Mouse (Mus musculus) hindbrain, embryonic 10.5 days (tissue): ENCODE measurements around the gene 1700011L22Rik. TPM values are rescaled to one million over a fixed set of nuclear protein-coding genes. Genes with fewer than 3 reads are reported as not detected.

ENCODE experiments used
- DNase-seq: peaks from one replicate; pipeline ENCODE4 v3.0.0-alpha.2; 2017; ENCODE audit warnings: low spot score
- H3K27ac ChIP-seq: fragments of 300-500 bp; sonication (generic); 2 replicates; pipeline ENCODE4 v1.5.1; 2016; ENCODE audit warnings: mild to moderate bottlenecking, moderate library complexity
- H3K27me3 ChIP-seq: fragments of 300-500 bp; sonication (generic); 2 replicates; pipeline ENCODE4 v1.6.1; 2016; ENCODE audit warnings: mild to moderate bottlenecking; ENCODE audit not compliant: poor library complexity, insufficient read depth, severe bottlenecking
- H3K36me3 ChIP-seq: fragments of 300-500 bp; sonication (generic); 2 replicates; pipeline ENCODE4 v1.6.1; 2016; ENCODE audit warnings: mild to moderate bottlenecking, moderate library complexity
- H3K4me1 ChIP-seq: fragments of 300-500 bp; sonication (generic); replicated peaks from 2 replicates; pipeline ENCODE4 v1.6.1; 2016; ENCODE audit warnings: mild to moderate bottlenecking
- H3K4me3 ChIP-seq: fragments of 300-500 bp; sonication (generic); 2 replicates; pipeline ENCODE4 v1.5.1; 2016; ENCODE audit warnings: mild to moderate bottlenecking, moderate library complexity
- H3K9me3 ChIP-seq: fragments of 300-500 bp; sonication (generic); 2 replicates; pipeline ENCODE4 v1.6.1; 2016; ENCODE audit warnings: mild to moderate bottlenecking, moderate library complexity
- WGBS: fragments of 180-500 bp; shearing (Covaris S2); methylation state at CpG from one replicate; pipeline ENCODE4 v1.1.7; 2016; 5-methylcytosine and 5-hydroxymethylcytosine counted together
- polyA plus RNA-seq: library from polyadenylated mRNA; unstranded; fragments of >200 nt; fragmentation: Nextera tagmentation; extraction: Ambion mirVana; gene quantifications from 2 replicates; pipeline ENCODE4 v1.2.1, GENCODE M21; 2016

1700011L22Rik gene
- polyA plus RNA-seq, 1 experiment from 2014 or later, result not detected

DNA sequence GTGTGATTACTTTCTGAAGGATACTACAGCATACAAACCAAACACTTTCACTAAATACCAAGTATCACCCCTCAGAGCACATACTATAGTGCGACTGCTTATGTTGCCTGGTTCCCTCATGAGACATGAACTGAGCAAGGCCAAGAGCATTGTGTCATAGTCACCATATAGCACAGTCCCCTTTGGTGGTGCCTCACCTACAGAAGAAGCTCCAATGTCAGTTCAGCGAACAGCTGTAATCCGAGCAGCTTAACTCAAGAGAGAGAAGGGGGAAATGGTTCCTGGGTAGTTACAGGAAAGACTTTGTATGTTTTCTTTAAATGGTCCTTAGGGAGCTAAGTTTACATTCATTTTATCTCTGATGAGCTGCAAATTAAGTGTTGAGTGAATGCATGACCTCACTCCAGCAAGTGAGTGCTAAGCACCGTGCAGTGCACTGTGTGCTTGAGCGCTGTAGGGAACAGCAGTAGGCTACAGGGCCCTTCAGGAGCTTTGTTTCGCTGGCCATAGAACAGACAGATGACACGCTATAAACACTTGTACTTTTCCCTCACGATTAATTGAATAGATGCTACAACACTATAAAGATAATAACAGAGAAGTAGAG lies 29.0 kb upstream of the 1700011L22Rik start:
- Histone ChIP-seq H3K27me3 (no peaks in the 10 kb centered on the region), H3K36me3 (peaks cover 41% of the 10 kb centered on the region), H3K4me3 (no peak overlapping the region), H3K9me3 (no peaks in the 10 kb centered on the region), H3K27ac (no peak overlapping the region), H3K4me1 (no peaks in the 10 kb centered on the region)
- WGBS, result 80% methylated on average over 8 of the region's 8 CpGs
- DNase-seq, result no peak

DNA sequence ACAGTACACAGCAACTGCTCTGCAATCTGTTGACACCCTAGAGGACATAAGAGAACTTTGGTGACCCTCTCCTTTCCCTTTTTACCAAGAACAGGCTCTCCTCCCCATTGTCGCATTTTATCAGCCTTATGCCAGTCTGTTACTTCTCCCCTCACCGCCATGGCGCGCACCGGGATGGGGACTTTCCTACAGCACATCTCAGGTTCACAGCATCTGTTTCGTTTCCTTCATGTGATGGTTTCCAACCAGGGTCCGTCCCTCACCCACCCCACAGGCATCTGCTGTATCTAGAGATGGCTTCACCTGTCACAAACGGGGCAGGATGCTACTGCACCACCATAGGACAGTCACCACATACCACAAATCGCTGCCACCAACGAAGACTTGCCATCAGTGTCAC lies 26.6 kb upstream of the 1700011L22Rik start:
- H3K4me3 ChIP-seq, result no peak overlapping the region
- H3K4me1 ChIP-seq, result no peaks in the 10 kb centered on the region
- peaks cover 49% of the 10 kb centered on the region for H3K36me3 ChIP-seq
- H3K27me3 ChIP-seq, result no peaks in the 10 kb centered on the region
- no peak for DNase-seq
- 93% methylated on average over 10 of the region's 10 CpGs for WGBS
- H3K9me3 ChIP-seq, result no peaks in the 10 kb centered on the region
- no peak overlapping the region for H3K27ac ChIP-seq

DNA sequence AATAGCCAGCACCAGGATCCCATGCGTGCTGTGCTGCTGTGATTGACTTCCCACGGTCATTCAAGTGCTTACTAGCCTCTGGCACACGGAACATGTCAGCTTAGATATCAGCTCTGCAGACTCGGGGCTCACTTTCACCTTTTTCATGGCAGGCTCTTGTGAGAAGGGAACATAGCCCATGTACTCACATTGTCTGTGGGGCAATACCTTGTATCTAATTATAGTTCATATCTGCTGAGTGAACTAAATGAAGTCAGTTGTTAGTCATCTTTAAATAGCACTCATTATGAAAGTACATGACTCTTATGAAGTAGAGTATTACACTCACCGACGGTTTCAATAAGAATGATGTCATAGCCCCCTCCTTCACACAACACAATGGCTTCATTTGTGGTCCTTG lies 25.4 kb upstream of the 1700011L22Rik start:
- H3K4me3 ChIP-seq, result no peak overlapping the region
- 91% methylated on average over 6 of the region's 6 CpGs for WGBS
- peaks cover 51% of the 10 kb centered on the region for H3K36me3 ChIP-seq
- no peaks in the 10 kb centered on the region for H3K9me3 ChIP-seq
- no peaks in the 10 kb centered on the region for H3K27me3 ChIP-seq
- DNase-seq, result no peak
- H3K27ac ChIP-seq, result no peak overlapping the region
- no peaks in the 10 kb centered on the region for H3K4me1 ChIP-seq

GRCm38 (mm10) chr8:79272676-79273075 lies 24.3 kb upstream of the 1700011L22Rik start:
- no peak for DNase-seq
- Histone ChIP-seq H3K4me3 (no peak overlapping the region), H3K36me3 (peaks cover 57% of the 10 kb centered on the region), H3K9me3 (no peaks in the 10 kb centered on the region), H3K27ac (no peak overlapping the region), H3K27me3 (no peaks in the 10 kb centered on the region), H3K4me1 (no peaks in the 10 kb centered on the region)
- 80% methylated on average over 4 of the region's 4 CpGs for WGBS

DNA sequence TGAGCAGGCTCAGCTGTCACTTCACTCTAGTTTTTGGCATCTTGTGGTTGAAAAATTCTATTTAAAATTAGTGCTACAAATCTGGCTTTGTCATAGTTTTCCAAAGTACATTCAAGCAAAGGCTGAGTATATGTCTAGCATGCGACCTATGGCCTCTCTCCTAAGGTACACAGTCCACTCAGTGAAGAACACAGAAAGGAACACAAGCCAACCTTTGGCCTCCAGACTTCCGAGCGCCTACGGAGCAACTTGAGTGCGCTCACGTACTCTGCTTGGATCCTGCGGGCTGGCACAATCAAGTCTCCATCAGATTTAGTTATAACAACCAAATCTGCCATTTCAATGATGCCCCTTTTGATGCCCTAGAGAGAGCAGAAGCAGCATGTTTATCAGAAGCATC lies 20.6 kb upstream of the 1700011L22Rik start:
- Histone ChIP-seq H3K27me3 (no peaks in the 10 kb centered on the region), H3K4me1 (no peaks in the 10 kb centered on the region), H3K9me3 (no peaks in the 10 kb centered on the region), H3K36me3 (peaks cover 59% of the 10 kb centered on the region), H3K4me3 (no peak overlapping the region), H3K27ac (no peak overlapping the region)
- DNase-seq, result no peak
- 94% methylated on average over 7 of the region's 7 CpGs for WGBS

DNA sequence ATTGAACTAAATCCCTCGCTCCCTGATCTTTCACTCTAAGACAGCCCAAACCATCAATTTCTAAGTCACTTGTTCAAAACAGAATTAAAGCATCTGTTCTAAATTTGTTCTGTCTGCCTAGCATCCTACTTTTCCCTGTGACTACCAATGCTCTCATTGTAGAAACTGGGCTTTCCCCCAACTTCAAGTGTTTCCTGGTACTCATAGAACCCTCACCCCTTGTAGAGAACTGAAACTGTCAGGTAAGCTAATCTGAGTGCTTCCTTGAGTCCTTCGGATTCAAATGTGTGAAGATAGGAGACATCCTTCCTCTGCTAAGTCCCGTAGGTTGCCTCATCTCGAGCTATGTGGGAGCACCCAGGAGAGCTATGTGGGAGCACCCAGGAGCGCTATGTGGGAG lies 13.6 kb upstream of the 1700011L22Rik start:
- Histone ChIP-seq H3K4me1 (no peaks in the 10 kb centered on the region), H3K36me3 (peaks cover 7% of the 10 kb centered on the region; the same call in 1 of the 2 replicates), H3K4me3 (no peak overlapping the region), H3K27me3 (no peaks in the 10 kb centered on the region), H3K9me3 (0 out of 2 replicates have a peak, but pooled peaks cover 5% of the 10 kb centered on the region), H3K27ac (no peak overlapping the region)
- DNase-seq, result no peak
- 91% methylated on average over 5 of the region's 5 CpGs for WGBS

DNA sequence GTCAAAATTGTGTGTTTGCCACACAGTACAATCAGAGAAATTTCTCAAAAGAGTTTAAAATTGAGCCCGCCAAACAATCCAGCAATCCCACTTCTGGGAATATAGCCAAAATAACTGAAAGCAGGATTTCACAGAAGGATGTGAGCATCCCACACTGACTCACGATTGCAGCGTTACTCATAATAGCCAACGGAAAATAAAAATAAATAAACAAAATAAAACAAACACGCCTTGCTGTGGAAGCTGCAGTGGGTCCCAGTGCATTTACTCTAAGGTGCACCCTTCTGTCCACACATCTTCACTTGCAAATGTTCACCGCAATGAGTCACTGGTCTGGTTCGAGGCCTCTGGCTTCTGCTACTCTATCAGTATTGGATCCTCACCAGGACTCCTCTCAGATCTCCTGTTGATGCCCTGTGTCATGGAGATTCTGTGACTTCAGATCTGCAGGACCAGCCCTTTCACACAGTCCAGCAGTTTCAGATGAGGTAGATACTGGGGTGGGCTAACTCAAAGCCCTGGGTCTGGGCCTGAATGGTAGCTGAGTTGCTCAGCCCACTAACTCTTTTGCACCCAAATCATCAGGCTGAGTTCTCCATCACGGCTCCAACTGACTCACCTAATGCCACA lies 7.8 kb upstream of the 1700011L22Rik start:
- Histone ChIP-seq H3K4me1 (no peaks in the 10 kb centered on the region), H3K9me3 (no peaks in the 10 kb centered on the region), H3K27me3 (no peaks in the 10 kb centered on the region), H3K4me3 (no peak overlapping the region), H3K27ac (no peak overlapping the region), H3K36me3 (no peaks in the 10 kb centered on the region)
- no peak for DNase-seq
- 89% methylated on average over 8 of the region's 8 CpGs for WGBS

- Histone ChIP-seq H3K36me3 (no peaks in the 10 kb centered on the region), H3K4me3 (no peak overlapping the region), H3K27ac (no peak overlapping the region), H3K9me3 (no peaks in the 10 kb centered on the region), H3K27me3 (no peaks in the 10 kb centered on the region), H3K4me1 (no peaks in the 10 kb centered on the region)
- WGBS, result 91% methylated on average over 6 of the region's 6 CpGs
- DNase-seq, result no peak
Observed at GRCm38 (mm10) chr8:79253742-79254141, 5.4 kb upstream of the 1700011L22Rik start.

- no peaks in the 10 kb centered on the region for H3K27me3 ChIP-seq
- no peak overlapping the region for H3K27ac ChIP-seq
- H3K9me3 ChIP-seq, result no peaks in the 10 kb centered on the region
- no peak for DNase-seq
- 95% methylated on average over 2 of the region's 2 CpGs for WGBS
- H3K4me3 ChIP-seq, result no peak overlapping the region
- H3K4me1 ChIP-seq, result no peaks in the 10 kb centered on the region
- no peaks in the 10 kb centered on the region for H3K36me3 ChIP-seq
Observed at GRCm38 (mm10) chr8:79243422-79243821, 4.9 kb downstream of the 1700011L22Rik start.

DNA sequence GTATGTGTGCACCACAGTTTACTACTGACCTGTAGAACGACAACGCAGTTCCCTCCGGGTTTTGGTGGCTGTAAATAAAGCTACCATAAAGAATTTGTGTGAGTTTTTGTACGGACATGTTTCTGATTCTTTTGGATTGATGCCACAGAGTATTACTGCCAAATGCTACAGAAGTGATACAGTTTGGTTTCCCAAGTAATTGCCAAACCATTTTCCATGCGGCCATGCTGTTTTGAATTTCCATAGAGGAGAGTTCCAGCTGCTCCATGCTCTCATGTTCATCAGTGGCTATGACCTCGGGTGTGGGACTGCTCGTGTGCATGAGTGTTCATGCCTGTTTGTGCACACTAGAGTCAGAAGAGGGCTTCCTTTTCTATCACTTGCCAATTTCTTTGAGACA lies 8.4 kb downstream of the 1700011L22Rik start:
- H3K4me1 ChIP-seq, result no peaks in the 10 kb centered on the region
- DNase-seq, result no peak
- H3K9me3 ChIP-seq, result no peaks in the 10 kb centered on the region
- no peak overlapping the region for H3K4me3 ChIP-seq
- no peaks in the 10 kb centered on the region for H3K36me3 ChIP-seq
- H3K27ac ChIP-seq, result no peak overlapping the region
- WGBS, result 89% methylated on average over 7 of the region's 7 CpGs
- no peaks in the 10 kb centered on the region for H3K27me3 ChIP-seq

- Histone ChIP-seq H3K9me3 (0 out of 2 replicates have a peak, but pooled peaks cover 3% of the 10 kb centered on the region), H3K4me3 (no peak overlapping the region), H3K27ac (no peak overlapping the region), H3K27me3 (no peaks in the 10 kb centered on the region), H3K36me3 (no peaks in the 10 kb centered on the region), H3K4me1 (no peaks in the 10 kb centered on the region)
- 92% methylated on average over 3 of the region's 3 CpGs for WGBS
- no peak for DNase-seq
Observed at GRCm38 (mm10) chr8:79239320-79239719, 9.1 kb downstream of the 1700011L22Rik start.

GRCm38 (mm10) chr8:79229266-79229888 lies 19.0 kb downstream of the 1700011L22Rik start:
- no peaks in the 10 kb centered on the region for H3K36me3 ChIP-seq
- no peaks in the 10 kb centered on the region for H3K27me3 ChIP-seq
- H3K27ac ChIP-seq, result no peak overlapping the region
- H3K9me3 ChIP-seq, result 0 out of 2 replicates have a peak, but pooled peaks cover 3% of the 10 kb centered on the region
- H3K4me1 ChIP-seq, result peaks cover 2% of the 10 kb centered on the region; the same call in 1 of the 2 replicates
- 88% methylated on average over 8 of the region's 8 CpGs for WGBS
- no peak for DNase-seq
- no peak overlapping the region for H3K4me3 ChIP-seq

GRCm38 (mm10) chr8:79227916-79228315 lies 20.5 kb downstream of the 1700011L22Rik start:
- DNase-seq, result no peak
- peaks cover 14% of the 10 kb centered on the region for H3K4me1 ChIP-seq
- H3K27ac ChIP-seq, result no peak overlapping the region
- 90% methylated on average over 3 of the region's 3 CpGs for WGBS
- no peaks in the 10 kb centered on the region for H3K36me3 ChIP-seq
- 0 out of 2 replicates have a peak, but pooled peaks cover 3% of the 10 kb centered on the region for H3K9me3 ChIP-seq
- no peak overlapping the region for H3K4me3 ChIP-seq
- no peaks in the 10 kb centered on the region for H3K27me3 ChIP-seq
